Mouse (Mus musculus): ENCODE data around the gene Rhof.

DNA sequence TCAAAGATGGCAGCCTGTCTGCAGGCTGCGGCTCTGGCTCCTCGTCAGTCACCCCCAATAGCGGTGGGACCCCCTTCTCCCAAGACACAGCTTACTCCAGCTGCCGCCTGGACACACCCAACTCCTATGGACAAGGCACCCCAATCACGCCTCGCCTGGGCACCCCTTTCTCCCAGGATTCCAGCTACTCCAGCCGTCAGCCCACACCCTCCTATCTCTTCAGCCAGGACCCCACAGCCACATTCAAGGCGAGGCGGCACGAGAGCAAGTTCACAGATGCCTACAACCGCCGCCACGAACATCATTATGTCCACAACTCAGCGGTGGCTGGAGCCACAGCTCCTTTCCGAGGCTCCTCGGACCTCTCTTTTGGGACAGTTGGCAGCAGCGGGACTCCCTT is 15.1 kb upstream of the Rhof start:
- TF ChIP-seq POLR2A (IDR thresholded peaks at IDR 0.05; ENCODE audit: low read depth, low read length), result no peak
- no peak for TF ChIP-seq CTCF (conservative IDR thresholded peaks at IDR 0.05; ENCODE audit: insufficient read depth, insufficient read length, low read depth, low read length)

All from kidney, adult 2 months (tissue).